Mouse (Mus musculus): ENCODE results near the gene Cst8. TPM values are rescaled to one million over a fixed set of nuclear protein-coding genes. Genes with fewer than 3 reads are reported as not detected.
"Not testable (repeated sequence)": the region's sequence is repeated elsewhere in the genome, so short reads cannot be mapped to it uniquely, and the experiment has no call there.

Gene Cst8
- not detected in 2 replicates for polyA plus RNA-seq (2012; rRNA removed)

GRCm38 (mm10) chr2:148798485-148798884 is at the start of gene Cst8:
TSS of gene Cst8 (plus strand) at chr2:148798785.
- no peak for DNase-seq (ENCODE audit: low spot score)

DNA sequence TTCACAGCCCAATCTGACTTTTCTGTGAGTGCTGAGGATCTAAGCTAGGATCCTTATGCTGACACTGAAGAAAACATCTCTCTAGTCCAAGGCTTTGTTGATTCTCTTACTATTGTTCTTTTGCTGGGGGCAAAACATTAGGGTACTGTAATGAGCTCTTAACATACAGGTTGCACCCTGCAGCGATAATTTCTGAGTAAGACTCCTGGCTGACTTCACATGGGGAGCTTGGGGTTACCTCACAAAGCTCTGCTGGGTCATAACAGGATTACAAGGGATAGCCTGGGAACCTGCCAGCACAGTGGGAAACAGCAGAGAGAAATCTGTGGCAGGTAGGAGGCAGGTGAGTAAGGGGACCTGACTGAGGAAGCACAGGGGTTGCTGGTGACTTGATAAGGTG is 48.5 kb upstream of the Cst8 start, which contains the start of gene Cstl1:
Cstl1 (plus strand) TSS at position 301 of the 400 bp plus-strand sequence.
- DNase-seq (ENCODE audit: low spot score): no peak

DNA sequence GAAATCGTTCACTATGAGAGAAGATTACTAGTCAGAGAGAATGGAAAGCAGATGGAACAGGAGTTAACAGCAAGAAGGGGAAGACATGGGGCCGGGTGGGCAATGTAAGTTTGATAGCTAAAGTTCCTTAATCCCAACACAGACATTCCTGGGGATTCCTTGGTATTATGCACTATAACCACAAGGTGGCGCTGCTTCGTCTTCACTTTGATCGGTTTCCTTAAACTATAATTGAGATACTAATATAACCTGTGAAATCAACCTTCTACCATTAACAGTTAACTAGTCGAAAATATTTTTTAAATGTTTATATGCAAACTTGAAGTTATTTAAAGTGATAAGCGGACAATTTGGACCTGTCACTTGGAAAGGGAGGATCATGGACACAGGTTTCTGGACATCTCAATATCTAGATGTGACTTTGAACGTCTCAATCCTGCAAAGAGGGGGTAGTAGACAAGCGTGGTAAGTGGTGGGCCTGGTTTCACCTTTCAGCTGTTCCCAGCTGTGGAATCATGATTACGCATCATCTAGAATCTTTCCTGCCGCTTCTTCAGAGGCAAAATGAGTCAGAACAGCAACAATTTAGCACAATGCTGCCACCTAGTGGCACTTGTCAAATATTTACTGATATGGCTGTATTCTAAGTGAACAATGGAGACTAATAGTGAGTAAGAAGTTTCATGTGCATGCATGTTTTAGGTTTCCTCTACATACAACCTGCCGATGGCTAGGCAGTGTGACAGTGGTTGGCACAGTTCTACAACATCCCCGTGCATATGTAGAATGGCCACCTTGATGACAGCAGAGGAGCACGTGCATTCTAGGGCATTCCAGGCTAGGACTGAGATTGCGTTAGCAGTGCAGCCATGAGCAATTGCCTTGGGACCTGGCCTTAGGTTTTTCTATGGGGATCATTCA is 46.4 kb upstream of the Cst8 start:
- peak; percentile 23 for DNase-seq (ENCODE audit: low spot score)

DNA sequence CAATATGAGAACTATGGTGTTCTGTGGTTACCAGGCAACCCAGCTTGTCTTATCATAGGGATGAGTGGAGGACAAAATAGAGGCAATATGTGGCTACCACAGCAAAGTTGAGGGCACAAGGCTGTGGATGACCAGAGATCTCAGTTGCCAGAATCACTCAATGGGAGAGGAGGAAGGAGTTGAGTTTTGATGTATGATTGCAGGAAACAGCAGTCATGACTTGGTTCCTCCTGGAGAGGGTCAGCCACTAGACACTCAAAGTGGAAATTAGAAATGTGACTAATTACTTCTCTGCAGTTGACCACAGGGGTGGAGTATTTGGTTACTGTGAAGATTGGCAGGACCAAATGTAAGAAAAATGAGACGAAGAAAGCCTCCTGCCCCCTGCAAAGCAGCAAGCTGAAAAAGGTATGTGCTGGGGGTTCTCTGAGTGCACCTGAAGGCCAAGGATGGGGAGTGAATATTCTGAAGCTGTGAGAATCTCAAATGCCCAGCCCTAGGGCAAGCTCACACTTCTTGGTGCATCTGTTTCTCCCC is 44.2 kb upstream of the Cst8 start:
- no peak for DNase-seq (ENCODE audit: low spot score)

- DNase-seq (ENCODE audit: low spot score): no peak
Measured at GRCm38 (mm10) chr2:148763648-148764388, 34.8 kb upstream of the Cst8 start.

DNA sequence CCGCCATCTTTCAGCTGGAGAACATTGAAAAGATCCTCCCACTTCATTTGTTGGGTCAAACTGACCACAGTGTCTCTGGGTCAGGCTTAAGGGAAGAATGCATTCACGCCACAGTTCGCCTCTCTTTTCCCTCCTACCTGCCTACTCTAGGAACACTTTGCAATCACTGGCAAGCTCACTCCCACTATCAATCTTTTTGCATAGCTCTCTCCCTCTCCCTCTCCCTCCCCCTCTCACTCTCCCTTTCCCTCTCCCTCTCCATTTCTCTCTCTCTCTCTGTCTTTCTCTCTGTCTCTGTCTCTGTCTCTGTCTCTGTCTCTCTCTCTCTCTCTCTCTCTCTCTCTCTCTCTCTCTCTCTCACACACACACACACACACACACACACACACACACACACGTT is 27.2 kb upstream of the Cst8 start, which contains the start of gene Cst11:
Cst11 (minus strand) TSS at position 101 of the 400 bp plus-strand sequence.
- not testable (repeated sequence) for DNase-seq (ENCODE audit: low spot score)

- DNase-seq (ENCODE audit: low spot score): no peak
Measured at GRCm38 (mm10) chr2:148781709-148782108, 16.9 kb upstream of the Cst8 start, which contains the start of gene 8030411F24Rik. TSS of gene 8030411F24Rik (plus strand) at chr2:148782009.

DNA sequence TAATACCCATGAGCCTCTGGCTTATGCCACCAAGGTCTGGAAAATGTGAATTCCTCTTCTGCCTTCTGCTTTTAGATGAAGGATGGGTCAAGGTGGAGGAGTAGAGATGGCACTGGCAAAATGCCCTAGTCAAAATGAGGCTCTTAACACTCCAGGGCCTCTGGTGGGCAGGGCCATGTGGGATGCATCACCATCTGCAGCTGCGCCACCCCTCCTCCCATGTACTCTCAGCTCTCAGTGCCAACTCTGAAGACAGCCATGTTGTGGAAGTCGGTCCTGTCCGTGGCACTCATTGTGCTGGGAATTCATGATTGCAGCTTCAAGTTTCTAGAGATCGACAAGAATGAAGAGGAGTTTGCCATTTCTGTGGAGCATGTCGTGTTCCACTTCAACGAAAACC is 9.4 kb upstream of the Cst8 start, which contains the start of gene Cst12:
Cst12 (plus strand) TSS at position 220 of the 400 bp plus-strand sequence.
- DNase-seq (ENCODE audit: low spot score): no peak

- DNase-seq (ENCODE audit: low spot score): no peak
Measured at GRCm38 (mm10) chr2:148801491-148801921, 2.9 kb downstream of the Cst8 start.

- no peak for DNase-seq (ENCODE audit: low spot score)
Measured at GRCm38 (mm10) chr2:148806696-148807095, 8.1 kb downstream of the Cst8 start.

DNA sequence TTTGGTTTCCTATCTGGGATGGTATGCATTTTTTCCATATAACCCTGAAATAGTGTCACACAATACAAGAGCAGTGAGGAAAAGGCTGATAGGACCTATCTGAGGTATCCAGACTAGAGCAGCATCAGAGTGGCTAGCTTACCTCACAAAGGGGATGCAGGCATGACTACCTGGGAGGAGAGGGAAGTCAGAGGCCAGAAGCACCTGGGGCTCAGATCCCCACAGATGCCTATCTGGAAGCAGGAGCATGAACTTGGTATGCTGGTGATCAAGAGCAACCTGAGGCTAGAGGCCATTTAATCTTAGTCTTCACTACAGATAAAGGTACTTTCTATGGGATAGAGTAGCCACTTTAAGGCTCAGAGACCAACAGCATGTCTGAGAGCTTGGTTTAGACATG is 21.3 kb downstream of the Cst8 start, which contains the start of gene Cst13:
Cst13 (plus strand) TSS at position 173 of the 400 bp plus-strand sequence.
- DNase-seq (ENCODE audit: low spot score): no peak

DNA sequence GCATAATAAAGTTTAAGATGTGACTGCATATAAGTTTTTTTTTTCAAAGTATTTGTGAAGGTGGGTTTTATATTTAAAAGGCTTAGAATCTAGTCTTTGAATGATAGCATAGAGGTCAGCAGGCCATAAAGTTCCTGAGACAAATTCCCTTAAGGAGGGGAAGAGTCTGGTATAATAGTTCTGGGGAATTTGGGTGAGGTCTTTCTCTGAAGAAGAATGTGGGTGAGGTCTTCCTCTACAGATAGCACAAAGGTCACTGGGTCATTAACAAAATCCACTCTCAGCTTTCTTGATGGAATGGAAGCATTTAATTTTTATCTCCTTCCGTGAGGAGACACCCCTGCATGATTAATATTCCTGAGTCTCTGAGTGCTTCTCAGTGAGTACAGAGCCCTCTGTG is 27.4 kb downstream of the Cst8 start:
- DNase-seq (ENCODE audit: low spot score): no peak

DNA sequence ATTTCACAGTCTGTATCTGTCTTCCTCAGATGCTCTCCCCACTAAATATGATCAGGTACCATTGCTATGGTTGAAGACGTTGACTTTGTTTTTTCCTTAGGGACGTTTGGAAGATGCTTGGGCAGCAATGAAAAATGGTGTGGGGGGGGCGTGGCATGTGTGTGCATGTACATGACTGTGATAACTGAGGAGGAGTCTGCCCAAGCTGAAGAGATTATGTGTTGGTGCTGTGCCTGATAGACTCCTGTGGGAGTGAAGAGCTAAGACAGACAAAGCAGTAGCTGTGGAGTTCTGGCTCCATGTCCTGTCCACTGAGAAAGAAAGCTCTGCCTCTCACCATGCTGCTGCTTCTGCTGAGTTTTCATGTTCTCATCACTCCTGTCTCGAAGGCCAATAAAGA is 36.3 kb downstream of the Cst8 start, which contains the start of gene Cst9:
Cst9 (plus strand) TSS at position 236 of the 400 bp plus-strand sequence.
- no peak for DNase-seq (ENCODE audit: low spot score)

DNA sequence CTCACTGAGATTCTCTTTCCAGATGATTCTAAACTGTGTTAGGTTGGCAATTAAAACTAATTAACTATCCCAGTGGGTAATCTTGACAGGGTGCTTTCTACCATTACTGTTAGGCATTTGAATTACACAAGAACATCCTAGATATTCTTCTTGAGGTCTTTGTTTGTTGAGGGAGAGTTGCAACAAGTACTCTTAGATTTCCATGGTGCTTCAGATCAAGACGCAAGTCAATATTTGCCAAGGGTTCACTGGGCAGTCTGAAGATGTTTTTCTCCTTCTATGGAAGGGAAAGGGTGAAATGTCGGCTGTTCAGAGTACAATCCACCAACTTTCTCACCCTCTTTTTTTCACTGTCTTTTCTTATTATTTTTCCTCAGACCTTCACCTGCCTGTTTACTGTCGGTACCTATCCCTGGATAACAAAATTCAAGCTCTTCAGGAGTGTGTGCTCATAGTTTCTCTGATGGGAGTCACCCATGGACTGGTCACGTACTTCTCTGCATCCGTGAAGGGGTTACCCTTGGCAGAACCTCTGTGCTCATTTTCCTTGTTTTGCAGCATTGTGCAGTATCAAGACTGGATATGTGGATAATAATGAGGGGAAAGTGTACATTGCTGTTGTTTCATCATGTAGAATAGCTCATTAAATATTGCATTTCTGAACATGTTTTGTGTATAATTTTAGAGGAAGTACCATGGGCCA is 39.6 kb downstream of the Cst8 start:
- no peak for DNase-seq (ENCODE audit: low spot score)

DNA sequence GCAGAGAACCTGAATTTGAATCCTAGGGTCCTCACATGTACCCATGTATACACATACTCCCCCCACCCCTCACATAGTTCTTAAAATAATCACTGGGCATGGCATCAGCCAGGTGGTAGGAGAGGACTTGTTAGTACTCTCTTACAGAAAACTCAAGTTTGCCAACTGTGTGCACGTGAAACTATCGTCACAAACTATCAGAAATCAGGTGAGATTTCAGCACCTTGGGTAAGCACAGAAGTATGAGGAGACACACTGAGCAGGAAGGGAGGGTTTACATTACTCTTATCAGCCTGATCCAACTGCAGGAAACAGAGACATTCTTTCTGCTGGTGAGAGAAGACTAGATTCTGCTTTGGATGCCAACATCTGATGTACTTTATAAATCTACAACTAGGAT is 40.6 kb downstream of the Cst8 start:
- no peak for DNase-seq (ENCODE audit: low spot score)

GRCm38 (mm10) chr2:148851116-148851906 is 52.7 kb downstream of the Cst8 start:
- peak; percentile 45 for DNase-seq (ENCODE audit: low spot score)

Data from urinary bladder, adult 2 months (tissue).